Mouse (Mus musculus) brain, embryonic 14.5 days (tissue): ENCODE measurements around the gene Hk1.

Experiments
- CTCF ChIP-seq: fragments of 200-500 bp; IDR thresholded peaks from 2 replicates; pipeline ENCODE4 v1.5.1; 2012; ENCODE audit warnings: inconsistent platforms, mild to moderate bottlenecking, moderate library complexity, borderline replicate concordance; ENCODE audit not compliant: insufficient read depth, insufficient read length; ENCODE audit errors: extremely low read depth
- POLR2A ChIP-seq: fragments of 200-500 bp; IDR thresholded peaks from 2 replicates; pipeline ENCODE4 v1.6.1; 2012; ENCODE audit warnings: mild to moderate bottlenecking, inconsistent platforms, borderline replicate concordance; ENCODE audit not compliant: poor library complexity, insufficient read depth, insufficient read length, severe bottlenecking; ENCODE audit errors: extremely low read depth

DNA sequence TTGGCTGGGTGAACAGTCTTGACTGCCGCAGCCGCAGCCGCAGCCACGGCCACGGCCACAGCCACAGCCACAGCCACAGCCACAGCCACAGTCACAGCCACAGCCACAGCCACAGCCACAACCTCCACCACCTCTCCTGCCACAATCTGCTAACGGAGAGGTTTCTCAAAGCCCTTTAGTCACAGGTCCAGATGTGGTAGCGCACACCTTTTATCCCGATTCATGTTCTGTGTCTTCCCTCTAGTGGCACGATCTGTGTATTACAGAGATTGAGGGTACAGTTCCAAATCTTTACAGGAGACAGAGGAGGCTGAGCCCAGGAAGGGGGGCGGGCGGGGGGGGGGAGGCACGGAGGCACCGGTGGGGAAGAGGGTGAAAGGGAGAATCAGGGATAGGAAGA is 136.8 kb downstream of the Hk1 start:
- peak; percentile 58; the same call in 1 of the 2 replicates for TF ChIP-seq CTCF
- TF ChIP-seq POLR2A, result no peak
